Mouse (Mus musculus) thymus, adult 2 months (tissue): ENCODE data around the gene Tas2r143. TPM values are rescaled to one million over a fixed set of nuclear protein-coding genes. Genes with fewer than 3 reads are reported as not detected.

Experiments
- DNase-seq: peaks from one replicate; pipeline ENCODE4 v3.0.0; 2021
- H3K27ac ChIP-seq: fragments of 200-500 bp; 2 replicates; pipeline ENCODE4 v1.5.1; 2012; ENCODE audit warnings: low read length, control low read depth; ENCODE audit not compliant: control insufficient read depth, insufficient read depth
- H3K27me3 ChIP-seq: fragments of 200-500 bp; 2 replicates; pipeline ENCODE4 v1.6.1; 2012; ENCODE audit warnings: mild to moderate bottlenecking, low read length, moderate library complexity, mixed read lengths; ENCODE audit not compliant: control insufficient read depth, insufficient read depth
- H3K36me3 ChIP-seq: fragments of 200-500 bp; 2 replicates; pipeline ENCODE4 v1.6.1; 2012; ENCODE audit warnings: mild to moderate bottlenecking, low read length, moderate library complexity; ENCODE audit not compliant: control insufficient read depth, insufficient read depth
- H3K4me1 ChIP-seq: fragments of 200-500 bp; replicated peaks from 2 replicates; pipeline ENCODE4 v1.6.1; 2012; ENCODE audit warnings: low read length; ENCODE audit not compliant: control insufficient read depth, insufficient read depth
- H3K4me3 ChIP-seq: fragments of 200-500 bp; 2 replicates; pipeline ENCODE4 v1.5.1; 2012; ENCODE audit warnings: mild to moderate bottlenecking, low read length, control low read depth, moderate library complexity; ENCODE audit not compliant: control insufficient read depth, insufficient read depth
- CTCF ChIP-seq: fragments of 200-500 bp; IDR thresholded peaks from 2 replicates; pipeline ENCODE4 v1.5.1; 2012; ENCODE audit warnings: mild to moderate bottlenecking, control low read depth, low read length, moderate library complexity, borderline replicate concordance; ENCODE audit not compliant: control insufficient read depth, poor library complexity, insufficient read depth; ENCODE audit errors: extremely low read depth
- POLR2A ChIP-seq: fragments of 200-500 bp; IDR thresholded peaks from 2 replicates; pipeline ENCODE4 v1.6.1; 2012; ENCODE audit warnings: mild to moderate bottlenecking, low read length, control low read depth, moderate library complexity; ENCODE audit not compliant: control insufficient read depth, poor library complexity, insufficient read depth; ENCODE audit errors: extremely low read depth
- WGBS: fragments of 180-500 bp; shearing (Covaris S2); methylation state at CpG from one replicate; pipeline ENCODE4 v1.1.7; 2018; 5-methylcytosine and 5-hydroxymethylcytosine counted together
- polyA plus RNA-seq: library from polyadenylated mRNA; depleted of rRNA; stranded (reverse); fragments of >200 nt; gene quantifications from 2 replicates; pipeline ENCODE4 v1.2.3, GENCODE M21; 2012; rRNA removed

The Tas2r143 gene
- polyA plus RNA-seq, 1 experiment, result 0.55 TPM

DNA sequence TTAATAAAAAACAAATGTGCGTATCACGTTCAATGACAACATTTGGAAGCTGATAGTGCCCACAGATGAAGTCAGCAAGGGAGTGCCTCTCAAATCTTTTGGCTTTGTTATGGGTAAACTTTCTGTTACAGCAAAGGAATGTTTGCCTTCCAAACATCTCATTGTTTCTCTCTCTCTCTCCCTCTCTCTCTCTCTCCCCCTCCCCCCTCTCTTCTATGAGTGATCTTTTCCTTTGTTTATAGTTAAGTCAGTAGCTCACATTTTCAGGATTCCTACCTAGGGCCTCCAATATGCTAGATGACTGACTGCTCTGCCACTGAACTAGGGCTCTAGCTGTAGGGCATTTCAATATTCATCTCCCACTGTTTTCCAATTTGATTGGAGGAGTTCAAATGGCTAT, 44.5 kb downstream of the Tas2r143 start:
- no peaks in the 10 kb centered on the region for H3K27me3 ChIP-seq

GRCm38 (mm10) chr6:42447381-42447780, 47.3 kb downstream of the Tas2r143 start:
- Histone ChIP-seq H3K4me1 (no peaks in the 10 kb centered on the region), H3K4me3 (no peak overlapping the region), H3K36me3 (no peaks in the 10 kb centered on the region), H3K27ac (no peak overlapping the region), H3K27me3 (no peaks in the 10 kb centered on the region)
- TF ChIP-seq POLR2A (no peak), CTCF (no peak)
- 86% methylated on average over 2 of the region's 2 CpGs for WGBS
- no peak for DNase-seq

More for the DNA sequence above, 44.5 kb downstream of the Tas2r143 start:
- Histone ChIP-seq H3K36me3 (no peaks in the 10 kb centered on the region), H3K4me1 (no peaks in the 10 kb centered on the region), H3K4me3 (no peak overlapping the region), H3K27ac (no peak overlapping the region)
- TF ChIP-seq POLR2A (no peak), CTCF (no peak)
- DNase-seq, result no peak
- 95% methylated on average over 2 of the region's 2 CpGs for WGBS

Other genes with a start within 250 kb of the Tas2r143 start
- gene Tas2r144, start 184.9 kb upstream of the Tas2r143 start, polyA plus RNA-seq, result not detected in 2 replicates
- gene Gstk1, start 154.3 kb upstream of the Tas2r143 start, polyA plus RNA-seq, result 9.7 and 11.7 TPM in 2 replicates
- 0.59 TPM in 1 of 2 replicates, not detected in the other for gene Tmem139, start 138.3 kb upstream of the Tas2r143 start, polyA plus RNA-seq
- 116 and 123 TPM in 2 replicates for gene Casp2, start 135.3 kb upstream of the Tas2r143 start, polyA plus RNA-seq
- gene Clcn1, start 113.6 kb upstream of the Tas2r143 start, polyA plus RNA-seq, result 0.66 and 1.00 TPM in 2 replicates
- gene Fam131b, start 75.6 kb upstream of the Tas2r143 start, polyA plus RNA-seq, result 0.17 and 0.24 TPM in 2 replicates
- gene Zyx, start 50.6 kb upstream of the Tas2r143 start, polyA plus RNA-seq, result 209 and 222 TPM in 2 replicates
- 3.6 and 4.7 TPM in 2 replicates for gene Epha1, start 27.0 kb upstream of the Tas2r143 start, polyA plus RNA-seq
- gene Tas2r135, start 5.2 kb downstream of the Tas2r143 start, polyA plus RNA-seq, result 0.15 TPM in 1 of 2 replicates, not detected in the other
- not detected in 2 replicates for gene Tas2r126, start 34.3 kb downstream of the Tas2r143 start, polyA plus RNA-seq
- not detected in 2 replicates for gene Olfr458, start 65.0 kb downstream of the Tas2r143 start, polyA plus RNA-seq
- not detected in 2 replicates for gene Olfr457, start 76.1 kb downstream of the Tas2r143 start, polyA plus RNA-seq
- not detected in 2 replicates for gene Olfr456, start 87.0 kb downstream of the Tas2r143 start, polyA plus RNA-seq
- gene Olfr455, start 147.3 kb downstream of the Tas2r143 start, polyA plus RNA-seq, result not detected in 2 replicates
- gene Tcaf3, start 197.5 kb downstream of the Tas2r143 start, polyA plus RNA-seq, result not detected in 2 replicates
- 7.0 and 7.9 TPM in 2 replicates for gene Tcaf2, start 245.0 kb downstream of the Tas2r143 start, polyA plus RNA-seq